In the genomic region with DNA sequence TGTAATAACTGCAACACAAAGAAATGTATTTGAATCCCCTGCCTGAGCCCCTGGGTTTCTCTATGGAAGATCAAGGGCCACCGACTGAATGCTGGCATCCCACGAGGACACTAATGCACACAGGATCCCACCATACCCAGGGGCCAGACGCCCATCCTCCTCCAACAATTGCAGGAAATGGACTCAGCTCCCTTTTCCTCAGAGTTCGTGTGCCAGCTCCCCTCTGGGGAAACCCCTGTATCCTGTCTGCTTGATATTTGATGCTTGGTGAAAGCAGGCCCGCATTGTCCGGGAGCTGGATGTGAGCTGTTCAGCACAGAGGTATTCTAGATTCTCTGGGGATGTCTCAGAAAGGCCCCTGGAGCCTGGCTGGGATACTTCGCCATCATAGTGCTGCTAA, we compare ENCODE assay signal across 14 mouse cellular contexts.
DNase-seq lines count a peak whose midpoint lies in the region; ATAC-seq and TF ChIP-seq lines count a peak whose summit lies in the region.
"Had no signal": no experiment of that assay in that cellular context is flagged by ENCODE, and none has a peak within 500 bp of the region (broad histone marks: within the 10 kb centered on the region; RNA-seq: fewer than 3 reads in every experiment).

No protein-coding gene starts in this region.

- no peak overlapping the region for H3K4me3 ChIP-seq in heart, embryonic 14.5 days (ENCODE audit: control insufficient read depth in 1 of 2, insufficient read depth in 1 of 2, low read depth in 1 of 2, low read length in 2 of 2)
- no peak overlapping the region for H3K4me3 ChIP-seq in intestine, postnatal 0 days (ENCODE audit: low read depth, low read length)
- no peak overlapping the region for H3K4me3 ChIP-seq in thymus, adult 2 months (ENCODE audit: control insufficient read depth, insufficient read depth, low read length)
- H3K4me3 ChIP-seq: neural tube, embryonic 13.5 days had no signal

- no peaks in the 10 kb centered on the region for H3K27me3 ChIP-seq in heart, embryonic 14.5 days (ENCODE audit: control insufficient read depth, insufficient read depth, low read length)
- no peaks in the 10 kb centered on the region for H3K27me3 ChIP-seq in intestine, postnatal 0 days (replicated peaks; ENCODE audit: control insufficient read depth, insufficient read depth, low read length)
- no peaks in the 10 kb centered on the region; the same call in 1 of the 2 replicates for H3K27me3 ChIP-seq in thymus, adult 2 months (ENCODE audit: control insufficient read depth, insufficient read depth, low read length)
- H3K27me3 ChIP-seq: neural tube, embryonic 13.5 days had no signal

- peak; percentile 79 for ATAC-seq in heart, embryonic 14.5 days (ENCODE audit: insufficient number of reproducible peaks, insufficient read depth, low FRiP score, low read depth)
- ATAC-seq in intestine, postnatal 0 days, result no peak
- ATAC-seq: hindbrain, embryonic 16.5 days had no signal

- no peak for TF ChIP-seq POLR2A in thymus, adult 2 months (IDR thresholded peaks at IDR 0.05; ENCODE audit: control insufficient read depth, extremely low read depth, insufficient read depth, low read length, poor library complexity)

- no peaks in the 10 kb centered on the region for H3K9me3 ChIP-seq in heart, embryonic 14.5 days (ENCODE audit: control insufficient read depth, low read length)
- H3K9me3 ChIP-seq in intestine, postnatal 0 days (ENCODE audit: control insufficient read depth), result no peaks in the 10 kb centered on the region
- H3K9me3 ChIP-seq: neural tube, embryonic 13.5 days had no signal

- WGBS in heart, embryonic 14.5 days, result 45% methylated on average over 7 of the region's 7 CpGs
- 62% methylated on average over 7 of the region's 7 CpGs for WGBS in intestine, postnatal 0 days
- 92% methylated on average over 7 of the region's 7 CpGs for WGBS in thymus, adult 2 months

- H3K9ac ChIP-seq in heart, embryonic 14.5 days (ENCODE audit: low read length), result no peak overlapping the region
- no peak overlapping the region for H3K9ac ChIP-seq in intestine, postnatal 0 days (ENCODE audit: low read depth, low read length)
- H3K9ac ChIP-seq: neural tube, embryonic 13.5 days had no signal

- no peaks in the 10 kb centered on the region for H3K36me3 ChIP-seq in heart, embryonic 14.5 days (ENCODE audit: control insufficient read depth, insufficient read depth, low read length)
- no peaks in the 10 kb centered on the region for H3K36me3 ChIP-seq in intestine, postnatal 0 days (ENCODE audit: control insufficient read depth, insufficient read depth)
- no peaks in the 10 kb centered on the region for H3K36me3 ChIP-seq in thymus, adult 2 months (ENCODE audit: control insufficient read depth, insufficient read depth, low read length)
- H3K36me3 ChIP-seq: neural tube, embryonic 13.5 days had no signal

- peak; percentile 17 for DNase-seq in adrenal gland, adult 8-10 months
- DNase-seq in adrenal gland, postnatal 36 days, result peak; percentile 29 to 58
- DNase-seq in kidney, postnatal 10 days, result peak; percentile 69
- DNase-seq in cerebellum, postnatal 25 days, result no peak
- DNase-seq in thymus, adult 2 months, result no peak
- DNase-seq in retina, embryonic 14.5 days (ENCODE audit: low spot score), result no peak
- DNase-seq: cerebellum, adult 11 months; left cerebral cortex, postnatal 4 days; spleen, adult 18-20 months; thymus, postnatal 25 days had no signal

- TF ChIP-seq CTCF in intestine, postnatal 0 days (IDR thresholded peaks at IDR 0.05; ENCODE audit: low read depth), result no peak
- TF ChIP-seq CTCF in thymus, adult 2 months (IDR thresholded peaks at IDR 0.05; ENCODE audit: borderline replicate concordance, control insufficient read depth, extremely low read depth, insufficient read depth, low read length, poor library complexity), result no peak

- H3K4me2 ChIP-seq in heart, embryonic 14.5 days (ENCODE audit: low read length), result no peak overlapping the region
- H3K4me2 ChIP-seq in intestine, postnatal 0 days (replicated peaks; ENCODE audit: low read depth), result no peak overlapping the region
- H3K4me2 ChIP-seq: neural tube, embryonic 13.5 days had no signal

- H3K27ac ChIP-seq in heart, embryonic 14.5 days (replicated peaks in 1 of 2; ENCODE audit: control insufficient read depth in 1 of 2, insufficient read depth in 1 of 2, low read depth in 2 of 2, low read length in 2 of 2), result peak overlapping the region; percentile 44 to 56; a peak in 3 of 4 replicates
- no peak overlapping the region for H3K27ac ChIP-seq in intestine, postnatal 0 days (ENCODE audit: low read depth, low read length)
- H3K27ac ChIP-seq in thymus, adult 2 months (ENCODE audit: control insufficient read depth, insufficient read depth, low read length), result no peak overlapping the region
- H3K27ac ChIP-seq: neural tube, embryonic 13.5 days had no signal

- peaks cover 0 to 5% of the 10 kb centered on the region in 2 experiments; a peak in 2 of 4 replicates for H3K4me1 ChIP-seq in heart, embryonic 14.5 days (ENCODE audit: control insufficient read depth in 2 of 2, insufficient read depth in 2 of 2, low read length in 2 of 2)
- H3K4me1 ChIP-seq in intestine, postnatal 0 days (replicated peaks; ENCODE audit: control insufficient read depth, insufficient read depth, low read length), result no peaks in the 10 kb centered on the region
- H3K4me1 ChIP-seq in thymus, adult 2 months (replicated peaks; ENCODE audit: control insufficient read depth, insufficient read depth, low read length), result peaks cover 3% of the 10 kb centered on the region

Comparison
In these comparisons a context has a peak if more than half of its experiments do, and no peak if none do; other contexts are left out.
1. DNase-seq: peak in adrenal gland, adult 8-10 months (single experiment), adrenal gland, postnatal 36 days (2 of 2) and kidney, postnatal 10 days (single experiment); none in cerebellum, postnatal 25 days (0 of 2), thymus, adult 2 months (single experiment) and retina, embryonic 14.5 days (single experiment).
2. H3K27ac ChIP-seq: peak in heart, embryonic 14.5 days (2 of 2); none in intestine, postnatal 0 days (single experiment) and thymus, adult 2 months (single experiment).